Mouse (Mus musculus) kidney, adult 2 months (tissue): ENCODE measurements at regions not wholly inside any gene's neighbourhood (a gene's known extent, or its start where the extent isn't known, plus 50 kb on each side); places are given as distances from the start of the nearest gene placed in this dataset.

Source experiments
- CTCF ChIP-seq: fragments of 200-500 bp; conservative IDR thresholded peaks from 2 replicates; pipeline ENCODE4 v1.5.1; 2011; ENCODE audit warnings: low read depth, mild to moderate bottlenecking, control low read depth, low read length, moderate library complexity, mixed read lengths; ENCODE audit not compliant: insufficient read depth, insufficient read length
- POLR2A ChIP-seq: fragments of 200-500 bp; IDR thresholded peaks from one replicate; pipeline ENCODE4 v1.6.1; 2011; ENCODE audit warnings: low read depth, low read length, control low read depth

DNA sequence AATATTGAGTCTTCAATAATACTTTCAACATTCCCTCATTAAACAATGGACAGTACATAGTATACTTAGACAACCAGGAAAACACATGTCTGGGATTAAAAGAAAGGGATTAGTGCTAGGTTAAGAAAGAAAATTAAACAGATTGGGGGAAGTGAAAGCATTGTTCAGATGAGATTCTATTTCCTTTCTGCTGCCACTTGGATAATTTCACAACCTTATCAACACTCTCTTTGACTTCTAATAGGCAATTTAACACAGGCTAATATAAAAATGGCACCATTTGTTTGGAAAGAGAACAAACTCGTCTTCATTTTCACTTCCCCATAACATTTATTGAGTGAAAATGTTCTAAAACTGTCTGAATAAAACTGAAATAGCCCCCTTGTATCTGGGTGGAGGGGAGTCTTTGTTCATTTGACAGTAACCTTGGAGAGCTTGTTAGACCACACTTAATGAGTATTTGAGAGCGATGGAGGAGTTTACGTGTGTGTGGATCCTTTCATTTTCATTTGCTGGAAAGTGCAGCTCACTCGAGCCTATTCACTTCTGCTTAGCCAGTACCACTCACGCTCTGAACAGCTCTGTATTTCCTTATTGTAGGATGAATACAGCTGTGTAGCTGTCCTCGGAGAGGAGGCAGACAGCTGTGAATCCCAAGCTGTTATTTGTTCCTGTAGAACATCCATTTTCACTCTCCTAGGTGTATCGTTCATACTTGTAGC lies 366.7 kb downstream of the Kctd12 start:
- no peak for TF ChIP-seq POLR2A
- TF ChIP-seq CTCF, result no peak
